Mouse (Mus musculus) kidney, postnatal 10 days (tissue): ENCODE measurements around the gene Armh3.
A peak's percentile ranks its signal among the peaks of the same experiment; 100 is the strongest.

Experiments used
- DNase-seq: peaks from one replicate; pipeline ENCODE4 v3.0.0; 2021; ENCODE audit warnings: mixed read lengths

Gene Armh3

DNA sequence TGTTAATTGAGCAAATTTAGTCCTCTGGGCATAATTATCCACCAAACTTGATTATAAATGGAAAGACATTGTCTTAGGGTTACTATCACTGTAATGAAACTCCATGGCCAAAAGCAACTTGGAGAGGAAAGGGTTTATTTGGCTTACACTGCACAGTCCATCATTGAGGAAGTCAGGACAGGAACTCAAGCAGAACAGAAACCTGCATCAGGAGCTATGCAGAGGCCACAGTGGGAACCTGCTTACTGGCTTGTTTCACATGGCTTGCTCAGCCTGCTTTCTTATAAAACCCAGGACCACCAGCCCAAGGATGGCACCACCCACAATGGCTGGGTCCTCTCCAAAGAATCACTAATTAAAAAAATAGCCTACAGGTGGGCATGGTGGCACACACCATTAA is 13.9 kb downstream of the Armh3 start:
- DNase-seq = no peak

DNA sequence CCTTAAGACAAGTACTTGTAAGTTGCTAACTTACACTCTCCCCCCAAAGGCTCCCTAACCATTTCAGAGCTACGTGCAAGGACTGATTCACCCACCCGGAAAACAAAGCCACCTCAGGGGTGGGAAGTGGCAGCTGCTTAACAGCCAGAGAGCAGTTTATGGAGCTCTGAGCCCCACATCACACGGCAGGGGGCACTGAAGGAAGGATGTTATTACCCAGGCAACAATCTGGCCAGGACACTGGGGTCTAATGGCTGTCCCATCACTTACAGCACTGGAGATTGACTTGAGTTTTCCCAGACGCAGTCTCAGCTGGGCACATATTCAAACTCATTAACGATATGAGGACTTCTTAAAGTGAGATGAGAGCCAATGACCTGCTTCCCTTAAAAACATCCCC is 37.5 kb downstream of the Armh3 start:
- no peak for DNase-seq

DNA sequence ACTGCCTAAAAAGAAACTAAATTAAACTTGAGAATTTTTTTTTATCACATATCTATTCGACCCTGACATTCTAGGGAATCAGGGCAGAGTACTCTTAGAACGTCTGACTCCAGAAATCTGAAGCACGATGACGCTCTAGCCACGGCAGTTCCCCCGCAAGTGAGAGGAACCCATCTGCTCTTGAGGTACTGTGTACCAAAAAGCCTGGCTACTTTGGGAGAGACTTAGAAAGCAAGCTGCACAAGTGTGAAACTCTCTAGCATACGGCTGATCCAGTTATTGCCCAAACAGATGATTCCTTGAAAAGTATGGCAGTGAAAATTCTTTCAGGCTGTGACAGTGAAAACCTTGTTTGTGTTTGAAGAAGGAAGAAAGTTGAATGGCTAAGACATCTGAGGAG is 41.6 kb downstream of the Armh3 start:
- DNase-seq = no peak

DNA sequence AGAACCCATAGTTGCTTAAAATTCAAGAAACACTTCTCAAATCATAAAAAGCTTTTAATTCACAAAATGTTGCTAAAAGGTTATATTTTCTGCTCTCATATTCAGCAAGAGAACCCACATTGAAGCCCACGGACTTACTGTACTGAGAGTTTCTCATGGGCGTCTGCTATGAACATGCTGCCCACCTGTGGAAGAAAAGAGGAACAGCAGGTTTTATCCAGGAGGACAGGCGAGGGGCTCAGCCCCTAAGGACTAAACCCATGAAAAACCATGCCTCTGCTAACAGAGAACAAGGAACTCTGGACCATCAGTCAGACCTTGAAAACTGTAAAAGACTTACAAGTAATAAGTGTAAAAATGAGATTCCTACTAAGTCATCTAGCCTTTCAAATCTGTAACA is 45.0 kb downstream of the Armh3 start:
- DNase-seq = peak; percentile 34

DNA sequence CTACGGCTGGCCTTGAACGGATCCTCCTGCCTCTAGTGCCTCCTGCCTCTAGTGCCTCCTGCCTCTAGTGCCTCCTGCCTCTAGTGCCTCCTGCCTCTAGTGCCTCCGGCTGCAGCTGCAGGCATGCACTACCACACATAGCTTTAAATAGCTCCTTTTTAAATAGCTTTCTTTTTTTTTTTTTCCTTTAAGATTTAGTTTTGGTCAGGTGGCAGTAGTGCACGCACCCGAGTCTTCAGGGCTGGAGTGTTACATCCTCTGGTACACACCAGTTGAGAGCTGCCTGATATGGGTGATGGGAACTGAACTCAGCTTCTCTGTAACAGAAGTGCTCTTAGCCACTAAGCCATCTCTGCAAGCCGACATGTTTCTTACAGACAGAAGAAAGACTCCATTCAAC is 49.1 kb downstream of the Armh3 start:
- no peak for DNase-seq

DNA sequence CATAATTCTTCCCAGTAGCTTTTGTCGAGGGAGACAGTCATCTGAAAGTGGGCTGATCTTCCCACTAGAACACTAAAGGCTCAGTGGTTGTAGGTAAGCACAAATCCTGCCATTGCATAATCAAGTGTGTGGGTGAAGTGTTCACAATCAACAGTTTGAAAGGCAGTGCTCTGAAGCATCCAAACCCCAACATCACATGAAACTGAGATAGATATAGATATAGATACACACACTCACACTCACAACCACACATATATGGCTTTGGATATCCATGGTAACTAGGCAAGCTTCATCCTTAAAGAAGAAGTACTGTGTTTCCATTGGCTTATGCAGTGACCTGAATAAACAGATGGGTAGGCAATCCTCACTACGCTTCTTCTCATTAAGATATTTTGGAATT is 50.5 kb downstream of the Armh3 start:
- no peak for DNase-seq

DNA sequence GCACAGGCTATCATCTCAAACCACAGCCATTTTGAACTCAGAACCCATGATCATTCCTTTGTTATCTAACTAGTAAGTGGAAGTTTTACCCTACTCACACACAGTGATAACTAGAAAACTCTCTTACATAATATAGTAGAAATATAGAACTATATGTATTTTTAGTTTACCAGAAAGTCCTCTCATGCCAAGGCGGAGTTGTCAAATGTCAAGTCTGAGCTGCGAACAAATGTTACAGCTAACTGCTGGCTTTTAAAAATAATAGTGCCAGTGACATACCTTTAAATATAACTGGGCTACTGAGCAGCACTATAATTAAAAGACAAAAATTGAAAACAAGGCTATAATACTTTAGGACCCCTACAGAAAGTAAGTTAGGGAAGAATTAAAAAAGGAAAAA is 51.0 kb downstream of the Armh3 start:
- no peak for DNase-seq

DNA sequence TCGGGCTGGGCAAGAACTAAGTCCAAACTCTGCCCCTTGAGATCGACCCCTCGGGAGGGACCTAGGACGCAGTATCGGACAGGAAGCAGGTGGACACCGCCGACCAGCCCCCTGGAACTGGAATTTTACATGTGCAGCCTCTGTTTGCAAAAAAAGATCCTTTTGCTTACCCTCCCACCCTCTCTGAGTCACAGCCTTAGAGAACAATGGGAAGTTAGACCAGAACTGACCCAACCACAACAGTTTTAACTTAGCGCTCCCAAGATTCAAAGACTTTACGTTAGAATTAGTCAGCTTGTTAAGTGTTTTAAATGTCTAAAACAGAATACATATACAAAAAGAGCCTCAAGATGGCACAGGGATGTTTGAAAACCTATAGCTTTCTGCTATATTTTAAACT is 51.7 kb downstream of the Armh3 start:
- no peak for DNase-seq

DNA sequence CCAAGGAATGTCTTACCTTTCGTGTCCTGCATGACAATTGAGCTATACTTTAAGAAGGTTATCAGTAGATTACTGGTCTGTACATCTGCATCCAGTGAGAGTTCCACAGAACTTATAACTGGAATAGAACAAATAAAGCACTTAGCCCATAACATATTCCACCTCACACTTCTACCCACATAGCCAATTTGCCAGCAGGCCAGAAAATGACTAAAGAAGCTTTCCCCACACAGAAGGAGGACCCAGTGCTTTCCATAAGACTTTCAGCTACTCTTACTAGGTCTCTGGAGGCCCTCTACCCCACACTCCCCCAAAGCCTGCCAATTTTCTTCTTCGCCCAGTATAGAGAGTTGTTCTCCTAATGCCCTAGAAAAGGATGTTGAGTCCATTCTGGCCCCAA is 52.3 kb downstream of the Armh3 start:
- no peak for DNase-seq

DNA sequence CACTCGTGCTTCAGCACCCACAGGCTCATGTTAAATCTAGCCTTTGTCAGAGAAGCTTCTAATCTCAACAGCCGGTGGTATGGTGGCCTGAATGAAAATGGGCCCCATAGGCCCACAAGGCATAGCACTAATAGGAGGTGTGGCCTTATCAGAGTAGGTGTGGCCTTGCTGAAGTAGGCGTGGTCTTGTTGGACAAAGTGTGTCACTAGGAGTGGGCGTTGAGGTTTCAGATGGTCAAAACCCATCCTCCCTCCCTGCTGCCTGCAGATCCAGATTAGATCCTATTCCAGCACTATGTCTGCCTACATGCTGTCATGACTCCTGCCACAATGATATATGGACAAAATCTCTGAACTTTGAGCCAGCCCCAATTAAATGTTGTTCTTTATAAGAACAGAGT is 54.5 kb downstream of the Armh3 start:
- DNase-seq = no peak

DNA sequence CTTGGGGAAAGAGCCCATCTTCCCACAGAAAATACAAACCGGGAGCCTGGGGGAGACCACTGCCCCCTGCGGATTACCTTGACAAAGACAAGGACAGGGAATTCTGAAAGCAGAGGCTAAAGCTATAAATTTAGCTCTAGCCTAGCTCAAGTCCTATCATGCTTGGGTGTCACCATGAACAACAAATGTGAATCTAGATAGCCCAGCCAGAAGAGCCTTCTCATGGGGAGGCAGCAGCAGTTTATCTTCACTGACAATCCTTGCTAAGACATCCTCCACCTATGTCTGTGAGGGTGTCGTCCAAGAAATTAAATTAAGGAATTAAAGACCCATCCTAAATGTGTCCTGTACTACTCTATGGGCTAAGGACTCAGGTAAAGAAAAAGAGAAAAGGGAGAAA is 60.2 kb downstream of the Armh3 start:
- no peak for DNase-seq

DNA sequence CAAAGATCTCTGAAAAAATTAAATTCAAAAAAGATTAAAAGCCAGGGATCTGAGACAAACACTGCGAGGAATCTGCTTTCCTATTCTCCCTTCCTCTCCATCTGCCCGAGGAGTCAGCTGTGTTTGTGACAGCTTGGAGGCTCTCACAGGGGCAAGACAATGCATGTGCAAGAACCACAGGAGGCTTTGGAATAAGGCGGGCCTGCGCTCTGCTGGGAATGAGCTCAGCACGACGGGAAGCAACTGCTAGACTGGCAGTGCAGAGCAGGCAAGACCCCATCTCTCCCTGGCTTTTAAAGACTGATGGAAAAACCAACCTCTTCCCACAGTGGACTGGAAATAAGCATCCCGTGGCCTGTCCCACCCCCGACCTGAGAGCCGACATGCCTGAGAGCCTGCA is 60.8 kb downstream of the Armh3 start:
- DNase-seq = no peak

DNA sequence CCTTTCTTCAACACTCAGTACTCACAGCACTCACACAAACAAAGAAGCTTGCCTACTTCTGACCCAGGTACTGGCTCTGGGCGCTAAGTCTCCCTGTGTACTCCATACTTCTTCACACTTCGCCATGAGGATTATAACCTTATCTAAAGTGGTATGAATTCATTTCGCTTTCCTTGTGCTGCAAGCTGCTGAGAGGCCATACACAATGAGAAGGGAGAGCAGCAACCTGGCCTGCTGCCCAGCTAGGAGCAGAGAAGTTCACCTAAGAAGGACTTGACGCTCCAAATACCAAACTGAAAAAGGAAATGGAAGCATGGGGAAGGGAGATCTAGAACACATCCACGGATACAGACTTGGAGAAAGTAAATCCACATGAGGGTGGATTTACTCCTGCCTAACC is 71.1 kb downstream of the Armh3 start:
- no peak for DNase-seq

DNA sequence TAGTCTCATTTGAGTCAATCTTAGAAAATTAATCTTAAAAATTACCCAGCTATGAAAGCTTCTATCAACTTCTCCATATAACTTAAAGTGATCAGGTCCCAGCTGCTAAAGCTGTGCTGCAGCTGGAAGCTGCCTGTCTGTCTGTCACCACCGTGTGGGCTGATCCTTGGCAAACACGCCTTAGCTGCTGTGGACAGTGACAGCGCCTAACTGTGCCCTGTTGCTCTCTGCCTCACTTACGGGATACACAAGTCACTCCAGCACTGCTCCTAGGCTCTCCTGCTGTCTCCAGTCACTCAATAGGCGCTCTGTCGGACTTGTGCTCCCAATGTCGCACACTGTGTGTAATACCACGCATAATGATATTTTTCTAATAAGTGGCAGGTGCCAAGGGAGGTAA is 71.9 kb downstream of the Armh3 start:
- no peak for DNase-seq

DNA sequence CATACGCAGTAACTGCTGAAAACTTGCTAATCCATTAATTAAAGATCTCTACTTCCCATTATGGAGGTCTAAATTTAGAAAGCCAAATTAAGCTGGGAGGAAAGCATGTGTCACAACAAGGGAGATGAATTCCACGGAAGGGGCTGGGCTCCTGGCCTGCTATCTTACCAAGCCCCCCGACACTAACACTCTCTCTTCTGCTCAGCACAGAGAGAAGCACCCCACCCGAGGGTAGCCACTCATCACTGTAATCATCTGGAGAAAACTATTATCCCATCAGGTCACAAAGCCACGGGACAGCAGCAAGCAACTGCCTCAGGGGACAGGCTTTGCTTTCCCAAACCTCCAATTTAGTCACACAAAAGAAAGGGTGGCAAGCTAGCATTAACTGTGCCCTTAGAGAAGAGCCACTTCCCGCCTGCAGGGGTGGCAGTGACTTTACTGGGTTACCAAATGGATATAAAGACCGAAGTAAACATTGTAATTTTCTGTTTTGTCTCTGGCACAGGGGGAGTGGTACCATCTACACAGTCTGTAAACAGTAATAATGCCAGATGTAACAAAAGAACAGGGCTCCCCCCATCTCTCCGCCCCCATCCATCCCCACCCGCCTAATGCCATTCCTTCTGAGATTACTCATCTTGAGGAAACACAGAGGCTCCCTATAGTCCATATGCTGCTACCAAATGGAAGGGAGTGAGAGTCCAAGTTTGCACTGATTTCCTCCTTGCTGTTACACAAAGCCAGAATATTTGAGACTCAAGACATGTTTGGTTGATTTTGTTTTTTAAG is 77.8 kb downstream of the Armh3 start:
- DNase-seq = no peak

DNA sequence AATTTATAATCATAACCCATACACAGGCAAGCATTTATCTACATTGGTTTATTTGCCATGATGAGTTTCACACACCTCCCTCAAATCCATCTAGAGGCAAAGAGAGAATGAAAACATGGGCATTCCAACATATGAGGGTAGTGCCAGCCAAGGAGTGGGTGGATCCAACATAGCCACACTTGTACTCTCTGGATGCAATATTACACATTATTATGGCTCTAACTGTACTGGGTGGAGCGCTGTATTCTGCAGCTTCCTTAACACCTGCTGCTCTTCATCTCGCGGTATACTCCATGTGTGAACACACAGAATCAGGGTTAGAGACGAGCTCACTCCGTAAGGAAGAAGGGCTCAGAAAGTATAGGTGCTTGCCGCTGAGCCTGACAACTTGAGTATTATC is 79.9 kb downstream of the Armh3 start:
- no peak for DNase-seq

DNA sequence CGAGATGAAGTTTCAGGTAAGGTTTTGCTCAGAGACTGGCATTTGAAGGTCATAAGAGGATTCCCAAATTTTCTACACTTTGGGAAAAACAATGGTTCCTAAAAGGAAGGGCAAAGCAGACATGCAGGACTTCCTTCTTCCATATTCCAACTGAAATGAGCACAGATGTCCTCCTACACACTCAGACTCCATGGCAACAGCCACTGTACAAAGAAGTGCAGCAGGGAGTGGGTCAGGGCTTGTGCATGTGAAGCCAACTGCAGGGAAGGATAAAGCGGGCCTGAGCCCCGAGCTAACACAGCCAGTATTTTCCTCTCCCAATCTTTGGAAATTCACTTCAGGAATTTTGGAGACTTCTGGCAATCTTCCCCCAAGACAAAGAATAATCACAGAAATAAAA is 80.4 kb downstream of the Armh3 start:
- no peak for DNase-seq

DNA sequence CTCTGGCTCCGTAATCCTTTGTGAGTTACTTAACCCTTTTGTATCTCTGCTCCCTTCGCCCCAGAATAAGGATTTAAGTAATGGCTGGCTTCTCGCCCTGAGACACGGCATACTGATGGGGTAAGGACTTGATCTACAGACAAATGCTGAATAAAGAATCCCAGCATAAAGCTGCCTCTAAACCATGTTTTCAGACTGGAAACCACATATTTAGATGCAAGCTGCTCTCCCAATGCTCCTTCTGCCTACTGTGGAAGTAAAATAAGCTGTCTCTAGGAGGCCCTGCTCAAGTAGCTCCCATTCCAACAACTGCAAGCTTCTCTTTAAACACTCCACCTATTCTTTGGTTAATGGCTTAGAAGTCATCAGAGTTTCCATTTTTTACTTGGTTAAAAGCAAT is 81.8 kb downstream of the Armh3 start:
- DNase-seq = no peak

DNA sequence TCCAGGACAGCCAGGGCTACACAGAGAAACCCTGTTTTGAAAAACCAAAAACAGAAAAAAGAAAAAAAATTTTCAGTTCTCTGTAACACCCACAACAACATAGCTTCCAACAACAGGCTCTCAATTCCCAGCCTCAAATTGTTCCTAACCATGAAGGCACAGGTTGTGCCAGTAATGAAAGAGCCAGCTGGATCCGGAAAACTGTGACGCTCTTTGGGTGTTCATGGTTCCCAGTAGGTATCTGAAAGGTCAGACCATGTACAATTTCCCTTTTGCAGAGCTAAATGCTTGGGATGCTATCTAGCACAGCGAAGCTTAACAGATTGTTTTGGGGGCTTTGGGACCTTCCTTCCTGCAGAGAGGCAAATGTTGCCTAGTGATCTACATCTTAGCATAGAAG is 82.3 kb downstream of the Armh3 start:
- DNase-seq = no peak

DNA sequence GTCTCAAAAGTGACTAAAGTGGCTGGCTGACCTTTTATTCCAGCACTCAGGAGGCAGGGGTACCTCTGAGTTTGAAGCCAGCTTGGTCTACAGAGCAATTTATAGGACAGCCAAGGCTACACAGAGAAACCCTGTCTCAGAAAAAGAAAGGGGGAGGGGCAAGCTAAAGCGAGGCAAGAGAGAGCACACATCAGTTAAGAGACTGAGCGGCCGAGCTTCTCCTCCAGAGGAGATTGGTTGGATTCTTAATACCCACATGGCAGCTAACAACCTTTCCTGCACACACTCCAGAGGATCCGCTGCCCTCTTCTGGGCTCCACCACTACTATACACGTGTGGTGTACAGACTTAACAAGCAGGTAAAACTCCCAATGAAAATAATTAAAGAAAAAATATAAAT is 85.3 kb downstream of the Armh3 start:
- no peak for DNase-seq

DNA sequence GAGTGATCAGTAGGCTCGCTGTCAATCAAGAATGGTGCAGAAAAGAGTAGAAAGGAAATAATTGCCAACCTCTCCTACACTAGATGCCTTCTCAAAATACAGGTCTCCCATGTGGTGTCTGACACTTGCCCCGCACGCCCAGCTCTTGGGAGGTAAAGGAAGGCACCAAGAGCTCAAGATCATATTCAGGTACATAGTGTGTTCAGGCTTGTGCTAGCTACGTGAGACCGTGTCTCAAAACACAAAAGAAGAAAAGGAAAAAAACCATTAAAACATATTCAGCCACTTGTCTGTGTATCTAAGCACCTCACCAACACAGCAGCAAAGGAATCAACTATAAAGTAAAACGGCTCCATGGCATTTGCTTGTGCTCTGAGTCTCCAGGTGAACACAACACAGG is 85.9 kb downstream of the Armh3 start:
- DNase-seq = no peak

DNA sequence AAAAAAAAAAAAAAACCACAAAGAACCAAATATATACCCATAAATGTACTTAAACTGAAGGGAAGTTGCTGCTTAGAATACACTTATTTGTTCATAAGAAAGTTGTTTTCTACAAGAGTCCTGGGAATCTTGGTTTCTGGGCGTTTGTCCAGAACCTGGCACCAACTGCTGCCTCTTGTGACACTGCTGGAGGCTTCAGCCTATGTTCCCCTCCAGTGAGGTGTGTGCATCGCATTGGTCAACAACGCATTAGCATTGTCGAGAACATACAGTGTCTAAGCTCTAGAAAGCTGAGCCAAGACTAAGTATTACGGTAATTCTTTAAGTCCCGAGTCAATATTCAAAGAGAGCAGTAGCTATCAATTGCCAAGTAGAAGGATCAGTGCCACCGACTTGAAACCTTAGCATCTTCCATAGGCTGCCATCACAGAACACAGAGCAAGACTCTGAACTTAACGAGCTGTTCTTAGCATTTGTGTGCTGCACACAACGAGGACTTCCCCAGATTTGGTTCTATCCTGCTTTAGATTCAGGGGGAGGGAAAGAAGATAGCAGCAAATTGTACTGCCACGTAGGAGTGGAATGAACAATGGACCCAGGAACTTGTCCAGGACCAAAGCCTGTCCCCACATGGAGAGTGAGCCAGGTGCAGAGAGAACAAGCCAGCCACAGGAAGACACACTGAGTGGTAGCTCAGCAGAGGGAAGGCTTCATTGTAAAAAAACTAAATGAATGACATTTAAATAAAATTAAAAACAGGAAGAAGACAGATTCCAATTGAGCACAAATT is 86.9 kb downstream of the Armh3 start:
- DNase-seq = no peak

DNA sequence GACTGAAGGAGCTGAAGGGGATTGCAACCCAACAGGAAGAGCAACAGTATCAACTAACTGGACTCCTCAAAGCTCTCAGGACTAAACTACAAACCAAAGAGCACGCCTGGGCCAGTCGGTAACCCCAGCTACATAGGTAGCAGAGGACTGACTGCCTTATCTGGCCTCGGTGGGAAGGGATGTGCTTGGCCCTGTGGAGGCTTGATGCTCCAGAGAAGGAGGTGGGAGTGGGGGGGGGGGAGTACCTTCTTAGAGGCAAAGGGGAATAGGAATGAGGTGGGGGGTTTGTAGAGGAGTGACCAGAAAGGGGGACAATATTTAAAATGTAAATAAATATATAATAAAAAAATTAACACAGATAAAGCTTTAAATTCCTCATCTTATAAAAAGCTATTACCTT is 90.0 kb downstream of the Armh3 start:
- DNase-seq = no peak

DNA sequence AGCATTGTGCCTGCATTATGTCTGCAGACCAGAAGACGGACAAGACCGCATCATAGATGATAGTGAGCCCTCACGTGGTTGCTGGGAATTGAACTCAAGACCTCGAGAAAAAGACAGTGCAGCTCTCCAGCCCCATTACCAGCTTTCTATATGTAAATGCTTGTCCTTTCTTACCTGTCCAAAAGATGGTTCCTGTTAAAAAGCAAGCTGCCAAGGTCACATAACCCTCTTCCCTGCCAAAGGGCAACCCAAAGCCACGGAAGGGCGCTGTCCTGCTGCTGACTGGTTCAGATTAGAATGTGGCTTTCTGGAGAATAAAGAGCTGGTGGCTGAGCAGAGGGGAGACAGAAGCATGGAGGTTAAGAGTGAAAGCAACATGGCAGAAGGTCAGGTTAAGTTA is 90.9 kb downstream of the Armh3 start:
- no peak for DNase-seq

DNA sequence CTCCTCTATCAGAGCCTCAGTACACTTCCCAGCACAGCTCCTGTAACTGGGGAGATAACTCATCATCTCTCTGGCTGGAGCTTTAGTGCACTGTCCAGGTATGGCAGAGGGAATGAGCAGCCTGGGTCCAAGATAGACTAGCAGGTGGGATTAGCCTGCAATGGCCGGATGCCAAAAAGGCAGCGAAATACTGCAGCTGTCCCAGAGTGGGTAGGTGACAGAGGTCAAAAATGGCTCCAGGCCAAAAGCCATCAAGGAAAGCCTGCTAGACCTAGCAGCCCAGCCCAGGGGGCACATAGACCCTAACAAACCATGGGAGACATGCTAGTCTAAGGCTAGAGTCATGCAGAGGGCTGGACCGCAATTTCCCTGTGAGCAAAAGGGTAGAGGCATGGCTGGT is 94.4 kb downstream of the Armh3 start:
- DNase-seq = peak; percentile 32
